Mouse (Mus musculus) cerebellum, adult 9-10 months (tissue): ENCODE measurements at regions not wholly inside any gene's neighbourhood (a gene's known extent, or its start where the extent isn't known, plus 50 kb on each side); places are given as distances from the start of the nearest gene placed in this dataset.

Source experiments
- DNase-seq: peaks from one replicate; pipeline ENCODE4 v3.0.0; 2022

DNA sequence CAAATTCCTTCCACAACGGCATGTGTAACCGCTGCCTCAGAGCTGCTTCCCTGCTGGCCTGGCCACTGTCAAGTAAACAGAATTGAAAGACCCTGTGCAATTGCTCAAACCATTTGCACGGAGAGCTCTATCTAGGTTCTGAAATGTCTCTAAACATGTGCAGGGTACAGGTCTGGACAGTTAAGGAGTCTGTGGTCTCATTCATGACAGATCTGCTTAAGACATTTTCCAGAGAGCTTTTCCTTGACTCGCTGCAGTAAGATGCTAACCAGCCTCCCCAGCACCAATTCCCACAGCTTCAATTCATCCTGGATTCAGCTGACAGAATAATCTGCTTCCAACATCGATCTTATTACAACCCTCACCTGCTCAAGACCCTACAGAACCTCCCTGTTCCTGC is 235.1 kb upstream of the Mpped2 start:
- DNase-seq, result no peak

DNA sequence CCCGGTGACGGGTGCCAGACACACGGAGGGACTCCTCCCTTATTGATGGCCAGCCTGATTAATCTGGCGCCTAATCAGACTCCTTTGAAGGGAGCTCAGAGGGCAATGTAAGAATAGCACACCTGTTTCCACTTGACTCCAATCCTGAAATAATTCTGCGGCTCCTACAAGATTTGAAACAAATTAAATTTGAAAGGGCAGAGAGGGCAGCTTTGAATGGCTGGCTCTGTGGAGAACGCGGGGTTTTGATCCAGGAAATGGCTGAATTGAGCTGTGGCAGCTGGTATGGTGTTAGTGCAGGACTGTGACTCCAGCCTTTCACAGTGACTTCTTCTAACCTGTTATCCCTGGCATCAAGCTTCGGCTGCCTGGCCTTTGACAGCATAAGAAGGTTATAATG is 232.0 kb upstream of the Mpped2 start:
- DNase-seq, result no peak

DNA sequence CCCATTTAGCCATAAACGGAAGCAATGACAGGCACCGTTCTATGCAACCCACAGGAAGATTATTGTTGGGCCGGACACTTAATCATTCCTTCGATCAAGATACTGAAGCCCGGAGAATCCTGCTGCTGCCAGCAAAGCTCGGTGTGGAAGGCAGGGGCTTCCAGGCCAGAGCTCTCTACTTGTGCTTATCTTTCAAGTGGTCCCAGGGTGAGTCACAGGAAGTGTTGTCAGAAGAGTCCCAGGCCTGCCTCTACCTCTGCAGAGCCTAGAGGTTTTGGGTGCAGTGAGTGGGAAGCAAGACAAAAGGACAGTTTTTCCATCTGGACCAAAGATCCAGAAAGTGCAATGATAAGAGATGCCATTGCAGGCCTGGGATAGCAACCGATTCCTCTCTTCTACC is 231.6 kb upstream of the Mpped2 start:
- no peak for DNase-seq

DNA sequence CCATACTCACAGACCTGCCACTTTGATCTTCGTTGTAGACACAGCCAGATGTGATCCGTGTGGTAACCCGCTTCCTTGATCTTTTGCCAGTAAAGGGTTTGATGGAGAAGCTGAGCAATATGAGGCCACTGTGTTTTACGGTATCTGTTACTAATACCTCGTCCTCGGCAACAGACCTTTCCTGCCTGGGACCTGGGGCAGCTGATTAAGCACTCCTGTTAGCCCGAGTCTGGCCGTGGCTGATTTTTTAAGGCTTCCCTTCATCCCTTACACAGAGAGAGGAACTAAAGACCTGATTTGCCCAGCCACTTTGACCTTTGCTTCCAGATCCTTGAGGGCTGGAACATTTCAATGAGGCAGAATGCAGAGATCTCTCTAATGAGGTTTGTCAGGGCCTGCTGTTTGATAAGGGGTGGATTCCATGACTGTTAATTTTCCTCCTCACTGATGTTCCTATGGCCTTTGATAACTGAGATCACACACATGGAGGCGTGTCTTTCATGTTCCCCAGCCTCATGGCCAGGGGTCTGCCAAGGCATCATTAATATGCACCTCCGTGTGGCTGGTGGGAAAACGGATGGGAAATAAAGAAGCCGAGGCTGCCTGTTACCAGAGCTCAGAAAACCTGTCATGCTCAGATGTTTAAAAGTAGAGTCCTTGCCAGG is 231.0 kb upstream of the Mpped2 start:
- DNase-seq, result no peak

DNA sequence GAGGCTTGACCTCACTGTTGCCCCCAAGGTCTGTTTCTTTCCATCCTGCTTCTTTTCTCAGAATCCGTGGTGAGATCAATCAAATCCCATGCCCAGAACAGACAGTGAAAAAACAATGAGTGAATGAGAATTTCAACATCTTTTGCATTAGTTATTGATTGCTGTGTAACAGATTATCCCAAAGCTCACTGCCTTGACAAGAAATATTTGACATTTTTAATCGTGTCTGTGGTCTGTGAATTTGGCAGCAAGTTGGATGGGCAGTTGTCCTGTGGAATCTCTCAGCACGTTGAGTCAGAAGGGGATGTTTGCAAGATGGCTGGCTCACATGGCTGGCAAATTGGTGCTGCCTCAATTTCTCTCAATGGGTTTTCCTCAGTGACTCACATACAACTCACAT is 228.0 kb upstream of the Mpped2 start:
- DNase-seq, result no peak

DNA sequence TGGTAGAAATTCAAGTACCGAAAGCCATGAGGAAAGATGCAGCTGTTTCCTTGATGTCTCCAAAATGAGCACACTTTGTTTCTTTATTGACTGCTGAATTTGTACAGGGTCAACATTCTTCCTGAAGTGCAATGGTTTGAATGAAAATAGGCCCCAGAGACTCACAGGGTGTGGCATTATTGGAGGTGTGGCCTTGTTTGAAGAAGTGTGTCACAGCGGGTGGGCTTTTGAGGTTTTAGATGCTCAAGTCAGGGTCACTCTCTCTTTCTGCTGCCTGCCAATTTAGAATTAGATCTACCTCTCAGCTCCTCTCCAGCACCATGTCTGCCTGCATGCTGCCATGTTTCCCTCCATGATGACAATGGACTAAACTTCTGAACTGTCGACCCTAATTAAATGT is 227.2 kb upstream of the Mpped2 start:
- DNase-seq, result no peak

DNA sequence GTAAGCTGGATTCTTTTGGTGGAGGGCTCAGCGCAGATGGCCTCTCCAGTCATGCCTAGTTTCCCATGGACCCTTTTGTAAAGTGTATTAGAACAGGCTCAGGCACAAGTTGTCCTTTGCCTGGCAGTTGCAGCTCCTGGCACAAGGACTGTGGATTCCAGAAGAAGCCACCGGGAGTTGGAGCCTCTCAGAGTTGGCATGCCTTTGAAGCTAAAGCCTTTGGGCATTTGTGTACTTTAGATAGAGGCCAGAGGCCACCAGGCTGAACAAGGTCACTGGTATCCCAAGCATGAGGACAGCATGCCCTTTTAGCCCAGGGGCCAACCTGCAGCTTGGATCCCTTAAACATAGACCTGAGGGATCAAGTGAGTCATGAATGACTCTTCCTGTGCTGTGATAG is 223.9 kb upstream of the Mpped2 start:
- no peak for DNase-seq

DNA sequence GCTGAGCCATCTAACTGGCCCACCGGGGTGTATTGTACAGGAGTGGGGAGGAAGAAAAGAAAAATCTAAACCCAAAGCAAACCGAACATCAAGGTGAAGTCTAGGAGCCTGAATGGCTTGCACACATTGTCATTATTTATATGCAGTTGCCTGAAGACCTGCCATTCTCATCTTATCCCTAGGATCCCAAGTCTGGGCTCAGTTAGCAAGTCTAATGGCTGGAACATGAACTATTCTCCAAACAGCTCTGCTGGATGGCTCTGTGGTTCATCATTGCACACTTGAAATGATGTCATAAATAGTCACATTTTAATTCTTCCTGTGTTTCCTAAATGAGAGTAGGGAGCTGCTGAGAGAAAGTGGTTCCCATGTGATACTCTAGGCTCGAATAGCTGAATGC is 219.6 kb upstream of the Mpped2 start:
- no peak for DNase-seq

DNA sequence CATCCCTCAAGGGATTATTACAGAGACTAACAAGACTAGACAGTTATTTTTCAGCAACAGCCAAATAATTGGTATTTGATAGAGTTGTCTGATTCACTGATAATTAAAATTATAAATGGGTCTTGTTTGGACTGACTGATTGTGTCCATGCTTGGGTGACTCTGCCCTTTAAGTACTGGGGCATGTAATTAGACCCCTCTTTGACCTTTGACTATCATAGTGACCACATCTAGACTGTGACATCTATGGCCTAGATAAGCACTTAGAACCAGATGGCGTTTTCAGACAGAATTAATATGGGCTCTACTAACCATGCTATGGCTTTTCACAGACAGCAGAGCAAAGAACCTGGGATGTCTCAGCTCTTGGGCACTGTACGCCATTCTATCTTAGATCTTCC is 215.1 kb upstream of the Mpped2 start:
- DNase-seq, result no peak

DNA sequence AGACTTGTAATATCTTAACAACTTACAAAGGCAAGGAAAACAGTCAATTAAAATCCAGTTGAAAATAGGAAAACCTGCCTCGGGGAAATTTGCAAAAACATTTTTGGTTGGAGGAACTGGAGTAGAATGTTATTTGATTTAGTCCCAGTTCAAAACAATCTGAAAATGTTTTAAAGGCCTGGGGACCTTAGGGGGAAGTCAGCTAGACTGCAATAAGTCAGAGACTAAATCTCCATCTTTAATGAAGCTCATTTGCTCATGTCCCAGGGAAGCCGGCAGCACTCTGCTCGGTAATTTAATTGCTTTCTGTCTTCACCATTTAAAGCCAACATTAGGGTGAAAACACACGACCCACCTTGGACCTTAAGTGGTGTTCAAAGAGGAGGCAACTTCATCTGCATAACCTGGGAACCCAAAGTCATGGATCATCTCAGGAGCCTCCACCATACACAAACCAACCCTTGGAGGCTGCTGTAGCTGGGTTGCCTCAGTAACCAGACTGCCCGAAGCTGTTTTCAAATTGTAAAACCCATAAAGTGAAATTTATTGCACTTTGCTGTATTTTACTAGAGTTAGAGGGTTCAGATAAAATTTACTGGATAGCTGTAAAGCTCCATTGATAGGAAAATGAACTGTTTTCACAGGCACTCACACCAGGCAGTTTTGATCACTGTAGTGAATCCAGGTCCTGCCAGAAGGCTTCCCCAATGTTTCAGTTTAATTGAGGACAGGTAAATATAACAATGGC is 205.6 kb upstream of the Mpped2 start:
- DNase-seq, result no peak

DNA sequence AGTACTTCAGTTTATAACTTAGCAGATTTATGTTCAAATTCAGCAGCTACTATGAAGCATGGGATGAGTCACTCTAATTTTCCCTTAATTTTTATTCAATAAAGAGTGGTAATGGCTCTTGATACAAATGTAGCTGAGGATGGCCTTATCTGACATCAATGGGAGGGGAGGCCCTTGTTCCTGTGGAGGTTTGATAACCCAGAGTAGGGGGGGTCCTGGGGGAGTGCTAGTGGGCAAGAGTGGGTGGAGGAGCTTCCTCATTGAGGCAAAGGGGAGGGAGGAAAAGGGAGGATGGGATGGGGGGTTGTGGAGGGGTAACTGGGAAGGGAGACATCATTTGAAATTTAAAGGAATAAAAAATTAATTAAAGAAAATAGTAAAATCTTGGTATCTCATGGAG is 194.3 kb upstream of the Mpped2 start:
- DNase-seq, result no peak

DNA sequence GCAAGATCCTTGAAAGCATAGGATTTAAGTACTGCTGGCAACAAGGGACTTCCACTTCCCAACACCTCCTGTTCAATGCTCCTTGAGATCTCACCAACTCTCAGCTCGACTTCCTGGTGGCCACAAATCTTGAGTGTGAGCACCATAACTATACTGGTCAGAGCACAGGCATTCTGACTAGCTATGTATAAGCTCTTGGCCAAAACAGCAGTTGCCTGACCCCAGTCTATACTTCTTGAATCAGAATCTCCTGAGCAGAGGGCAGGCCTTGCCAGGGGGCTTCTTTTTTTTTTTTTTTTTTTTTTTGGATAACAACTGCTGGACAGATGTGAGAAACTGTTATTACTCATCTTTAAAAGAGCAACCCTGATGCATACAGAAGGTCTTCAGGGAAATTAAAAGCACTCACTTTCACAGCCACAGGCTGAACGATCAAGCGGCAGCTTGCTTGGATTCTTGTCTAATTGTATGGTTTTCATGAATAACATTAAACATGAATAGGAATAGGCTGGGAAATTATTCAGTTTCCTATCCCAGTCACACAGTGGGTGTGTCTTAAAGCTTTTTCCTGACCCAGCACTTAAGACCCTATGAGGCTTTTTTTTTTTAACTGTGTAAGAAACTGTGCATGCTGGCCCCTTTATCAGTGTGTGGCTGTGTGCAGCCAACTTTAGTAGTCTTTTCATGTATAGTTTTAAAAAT is 193.7 kb upstream of the Mpped2 start:
- DNase-seq, result no peak

DNA sequence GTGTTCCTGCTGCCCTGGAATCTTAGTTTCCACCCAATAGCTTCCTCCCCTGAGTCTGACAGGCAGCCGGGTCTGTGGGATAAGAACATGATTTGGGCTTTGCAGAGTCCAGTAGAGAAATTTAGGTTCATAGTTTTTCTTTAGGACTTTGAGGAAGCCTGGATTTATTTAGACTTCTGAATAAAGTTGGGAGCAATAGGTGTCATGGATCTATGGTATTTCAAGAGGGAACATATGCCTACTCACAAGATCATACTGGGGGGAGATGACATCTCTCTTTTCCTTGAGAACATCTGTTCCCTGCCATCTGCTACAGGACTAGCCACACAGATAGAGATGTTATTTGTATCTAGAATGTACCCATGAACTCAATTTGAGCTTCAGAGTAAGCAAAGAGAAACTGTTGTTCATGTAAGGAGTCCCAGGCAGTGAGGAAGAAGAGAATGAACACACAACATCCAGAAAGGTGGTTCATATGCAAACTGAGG is 188.1 kb upstream of the Mpped2 start:
- DNase-seq, result no peak

DNA sequence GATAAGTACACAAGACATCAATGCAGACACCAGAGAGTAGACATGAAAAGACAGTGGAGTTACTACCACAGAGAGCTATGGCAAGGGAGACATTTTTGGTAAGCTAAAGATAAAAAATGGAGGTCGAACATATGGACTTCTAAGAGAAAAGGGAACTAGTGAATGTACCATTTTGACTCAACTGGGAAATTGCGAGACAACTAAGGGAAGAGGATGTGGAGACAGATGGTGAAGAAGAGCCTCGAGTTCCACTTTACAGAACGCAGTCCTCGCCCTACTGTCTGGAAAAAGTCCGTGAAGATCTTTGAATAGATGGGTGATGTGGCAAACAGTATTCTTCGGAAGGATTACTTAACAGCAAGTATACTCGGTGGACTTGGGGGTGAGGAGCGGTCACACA is 181.2 kb upstream of the Mpped2 start:
- no peak for DNase-seq

DNA sequence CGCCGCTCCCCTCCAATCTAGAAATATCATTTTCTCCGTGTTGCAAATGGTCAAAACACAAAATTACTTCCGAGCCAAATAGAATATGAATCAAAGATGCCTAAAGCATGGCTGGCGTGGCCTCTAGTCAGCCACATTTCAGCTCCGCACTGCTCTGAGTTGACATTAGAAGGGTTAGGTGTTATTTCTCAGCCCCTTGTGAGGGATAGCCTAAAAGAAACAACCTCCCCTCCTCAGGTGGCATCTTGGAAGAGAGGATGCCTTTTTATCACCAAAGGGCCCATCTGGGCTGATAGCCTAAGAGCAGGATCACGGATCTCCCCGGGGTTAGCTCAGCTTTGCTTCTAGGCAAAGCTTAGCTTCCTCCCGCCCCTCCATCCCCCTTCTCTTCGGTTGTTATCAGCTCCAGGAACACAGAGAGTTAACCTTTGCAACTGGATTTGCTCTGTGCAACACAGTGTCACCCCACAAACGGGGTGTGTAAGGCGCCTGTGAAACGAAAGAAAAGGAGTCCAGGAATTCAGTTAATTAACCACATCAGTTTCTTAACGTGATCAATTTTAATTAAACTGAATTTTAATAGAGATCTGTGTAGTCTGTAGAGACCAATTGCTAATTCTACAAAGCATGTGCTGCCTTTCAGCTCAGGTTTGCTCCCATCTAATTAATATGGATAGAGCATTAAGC is 180.6 kb upstream of the Mpped2 start:
- no peak for DNase-seq

DNA sequence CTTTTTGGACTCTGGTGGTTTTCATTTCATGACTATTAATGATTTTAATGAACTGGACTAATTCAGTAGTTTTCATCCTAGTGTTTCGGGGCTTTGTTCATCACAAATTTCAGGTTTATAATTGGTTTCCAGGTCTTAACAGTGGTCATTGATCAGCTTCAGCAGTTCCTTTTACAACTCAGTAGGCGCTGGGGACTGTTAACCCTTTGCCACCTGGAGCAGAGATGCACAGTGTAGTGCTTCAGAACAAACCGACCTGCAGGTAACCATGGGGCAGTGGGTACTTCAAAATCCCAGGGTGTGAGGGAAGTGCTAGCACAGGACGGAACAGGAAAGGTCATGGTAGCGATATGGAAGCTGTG is 180.1 kb upstream of the Mpped2 start:
- no peak for DNase-seq

DNA sequence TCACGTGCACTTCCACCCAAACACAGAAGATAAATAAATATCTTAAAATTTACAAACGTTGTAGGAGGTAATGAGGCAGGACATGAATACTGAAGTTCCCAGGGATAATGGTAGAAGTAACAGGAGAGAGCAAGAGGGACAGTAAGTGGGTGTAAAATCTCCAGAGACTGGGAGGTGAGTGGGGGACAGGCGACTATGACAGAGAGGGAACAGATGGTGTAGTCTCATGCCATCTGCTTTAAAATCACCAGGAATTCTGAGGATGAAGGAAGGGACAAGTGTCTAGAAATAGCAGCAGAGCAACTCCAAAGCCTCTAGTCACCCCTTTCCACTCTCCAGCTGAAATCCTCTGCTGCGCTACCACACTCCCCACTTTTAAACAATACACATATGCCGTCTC is 175.8 kb upstream of the Mpped2 start:
- peak; percentile 85 for DNase-seq

DNA sequence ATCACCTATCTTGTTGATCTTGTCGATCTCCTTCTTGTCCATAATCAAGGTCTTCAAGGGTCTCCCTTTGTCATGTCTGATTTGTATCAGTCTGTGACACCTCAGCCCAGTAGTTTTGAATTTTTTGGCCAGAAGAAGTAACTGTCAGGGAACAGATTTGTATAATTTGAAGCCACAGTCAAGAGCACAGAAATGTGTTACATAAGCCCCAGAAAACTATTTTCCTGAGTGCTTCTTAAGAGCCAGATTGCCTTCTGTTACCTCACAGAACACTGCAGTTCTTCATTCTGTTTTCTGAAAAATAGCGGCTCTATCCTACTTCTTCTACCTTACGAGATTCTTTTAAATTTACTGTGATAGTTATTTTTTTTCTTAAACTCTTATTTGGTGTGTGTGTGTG is 170.1 kb upstream of the Mpped2 start:
- DNase-seq, result no peak

DNA sequence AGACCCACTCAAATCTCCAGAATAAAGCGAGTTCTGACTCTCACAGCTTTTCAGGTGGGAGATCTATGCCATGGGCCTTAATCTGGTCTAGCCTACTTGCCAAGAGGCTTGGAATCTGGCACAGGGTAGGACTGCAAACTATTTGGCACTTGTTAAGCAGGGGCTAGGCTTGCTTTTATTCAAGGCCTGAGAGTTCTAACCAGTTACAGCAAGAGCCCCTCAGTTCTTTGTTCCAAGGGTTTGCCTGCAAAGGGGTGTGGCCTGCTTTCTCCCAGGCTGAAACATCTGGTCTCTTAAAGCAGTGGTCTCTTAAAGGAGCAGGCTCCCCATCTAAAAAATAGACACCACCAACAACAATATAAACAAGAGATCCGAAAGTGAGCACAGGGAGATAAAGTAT is 166.1 kb upstream of the Mpped2 start:
- no peak for DNase-seq

DNA sequence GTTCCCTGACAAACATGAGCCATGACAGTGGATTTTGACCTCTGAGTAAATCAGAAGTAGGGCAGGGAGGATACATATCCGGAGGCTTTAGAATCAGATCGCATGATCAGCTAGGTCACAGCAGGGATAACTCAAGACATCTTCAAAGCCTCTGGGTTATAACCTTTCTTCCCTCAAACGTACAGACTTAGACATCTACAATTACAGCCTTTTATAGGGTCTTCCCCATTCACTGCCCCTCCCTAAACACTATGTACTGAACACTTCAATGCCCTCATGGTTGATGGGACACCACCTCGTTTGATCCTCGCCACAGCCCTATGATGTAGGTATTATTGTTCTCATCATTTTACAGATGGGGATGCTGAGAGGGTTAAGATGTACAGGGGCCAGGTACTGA is 163.8 kb upstream of the Mpped2 start:
- DNase-seq, result no peak

DNA sequence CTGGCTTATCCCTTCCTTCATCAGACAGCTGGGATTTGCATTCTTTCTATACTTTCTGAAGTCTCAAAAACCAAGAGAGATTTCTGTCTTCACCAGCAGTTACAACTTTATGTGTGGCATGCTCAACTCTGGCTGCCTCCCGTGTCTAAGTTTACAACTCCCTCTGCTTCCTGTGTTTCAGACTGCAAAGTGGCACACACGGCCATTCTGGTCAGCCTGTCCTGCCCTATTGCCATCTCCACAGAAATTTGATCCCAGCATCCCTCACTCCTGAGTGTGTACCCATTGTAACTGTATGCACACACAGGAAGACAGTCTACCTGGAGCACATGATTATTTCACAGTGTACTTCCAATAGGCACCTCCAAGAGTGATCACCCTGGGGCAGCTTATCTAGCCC is 163.3 kb upstream of the Mpped2 start:
- no peak for DNase-seq

DNA sequence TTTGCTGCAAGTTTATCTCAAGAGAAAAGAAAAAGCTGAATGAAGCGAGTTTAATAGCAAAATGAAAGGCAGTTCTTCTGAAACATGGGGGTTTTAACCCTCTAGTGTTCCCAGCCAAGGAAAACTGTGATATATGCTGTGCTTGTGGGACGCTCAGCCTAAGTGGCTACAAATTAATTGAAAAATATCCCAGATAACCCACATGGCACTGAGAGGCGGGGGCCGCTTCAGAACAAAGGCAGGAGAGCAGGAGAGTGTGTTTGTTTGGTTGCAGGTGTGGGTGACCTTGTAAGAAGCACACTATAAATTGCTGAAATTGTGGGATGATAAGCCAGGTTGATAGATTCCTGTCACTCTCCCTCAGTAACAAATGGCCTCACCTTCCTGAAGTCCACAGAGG is 154.7 kb upstream of the Mpped2 start:
- no peak for DNase-seq

DNA sequence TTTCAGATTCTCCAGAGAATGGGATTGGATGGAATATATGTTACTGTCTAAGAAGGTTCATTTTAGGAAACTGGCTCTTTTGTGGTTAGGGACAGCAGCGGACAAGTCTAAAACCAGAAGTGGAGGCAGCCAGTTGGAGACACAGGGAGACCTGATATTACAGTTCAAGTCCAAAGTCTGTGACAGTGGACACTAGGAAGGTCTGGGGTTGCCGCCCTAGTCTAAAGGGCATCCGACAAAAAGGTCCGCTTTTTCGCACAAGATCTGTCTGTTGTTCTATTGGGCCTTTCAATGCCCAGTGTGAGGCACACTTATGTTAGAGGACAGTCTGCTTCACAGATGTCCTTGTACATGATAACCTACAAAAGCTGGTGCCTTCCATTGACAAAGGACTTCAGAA is 152.9 kb upstream of the Mpped2 start:
- no peak for DNase-seq

DNA sequence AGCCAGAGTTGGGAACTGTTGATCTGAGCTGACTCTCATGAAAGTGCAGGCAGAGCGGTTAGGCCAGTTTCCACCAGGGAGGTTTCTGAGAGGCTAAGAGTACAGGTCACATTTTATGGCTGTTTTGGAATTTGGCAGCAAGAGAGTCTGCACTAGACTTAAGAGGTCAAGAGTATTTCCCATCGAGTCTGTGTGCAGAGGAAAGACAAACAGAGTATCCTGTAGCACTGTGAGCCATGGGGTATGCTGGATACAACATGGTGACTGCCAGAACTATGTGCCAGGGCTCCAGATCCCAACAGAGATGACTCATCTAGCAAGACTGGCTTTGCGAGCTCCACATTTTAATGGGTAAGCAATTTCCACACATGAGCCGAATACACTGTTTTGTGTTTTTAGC is 146.0 kb upstream of the Mpped2 start:
- peak; percentile 24 for DNase-seq
